Mouse (Mus musculus): ENCODE data around the gene Tnfaip1. TPM values are rescaled to one million over a fixed set of nuclear protein-coding genes. Genes with fewer than 3 reads are reported as not detected.

Tnfaip1 gene
- polyA plus RNA-seq, 1 experiment = 14.3 TPM

- no peak overlapping the region for H3K27ac ChIP-seq (ENCODE audit: control insufficient read depth, insufficient read depth, low read length)
- H3K4me1 ChIP-seq (replicated peaks; ENCODE audit: control insufficient read depth, insufficient read depth, low read length) = peaks cover 7% of the 10 kb centered on the region
- TF ChIP-seq CTCF (IDR thresholded peaks at IDR 0.05; ENCODE audit: borderline replicate concordance, control insufficient read depth, extremely low read depth, insufficient read depth, low read length, poor library complexity) (no peak), POLR2A (IDR thresholded peaks at IDR 0.05; ENCODE audit: control insufficient read depth, extremely low read depth, insufficient read depth, low read length, poor library complexity) (no peak)
- H3K4me3 ChIP-seq (ENCODE audit: control insufficient read depth, insufficient read depth, low read length) = no peak overlapping the region
- no peak for DNase-seq
- H3K27me3 ChIP-seq (ENCODE audit: control insufficient read depth, insufficient read depth, low read length) = no peaks in the 10 kb centered on the region
- no peaks in the 10 kb centered on the region for H3K36me3 ChIP-seq (ENCODE audit: control insufficient read depth, insufficient read depth, low read length)
- 89% methylated on average over 3 of the region's 3 CpGs for WGBS
Measured at GRCm38 (mm10) chr11:78555623-78556022, 19.5 kb upstream of the Tnfaip1 start.

- Histone ChIP-seq H3K4me1 (replicated peaks; ENCODE audit: control insufficient read depth, insufficient read depth, low read length) (peaks cover 14% of the 10 kb centered on the region), H3K27ac (ENCODE audit: control insufficient read depth, insufficient read depth, low read length) (no peak overlapping the region)
- 32% methylated on average over 6 of the region's 6 CpGs for WGBS
Measured at GRCm38 (mm10) chr11:78551059-78551398, 14.9 kb upstream of the Tnfaip1 start.

GRCm38 (mm10) chr11:78550168-78551058 is 14.3 kb upstream of the Tnfaip1 start, which contains the start of gene Tmem97:
Tmem97 (minus strand) TSS chr11:78550777.
- peak; percentile 94 for DNase-seq
- Histone ChIP-seq H3K4me3 (ENCODE audit: control insufficient read depth, insufficient read depth, low read length) (peak within 1 kb of the TSS; percentile 83), H3K27me3 (ENCODE audit: control insufficient read depth, insufficient read depth, low read length) (no peaks in the 10 kb centered on the region), H3K36me3 (ENCODE audit: control insufficient read depth, insufficient read depth, low read length) (no peaks in the 10 kb centered on the region), H3K27ac (ENCODE audit: control insufficient read depth, insufficient read depth, low read length) (no peak within 1 kb of the TSS), H3K4me1 (replicated peaks; ENCODE audit: control insufficient read depth, insufficient read depth, low read length) (peaks cover 14% of the 10 kb centered on the region)
- peak; percentile 45; the same call in 1 of the 2 replicates for TF ChIP-seq CTCF (IDR thresholded peaks at IDR 0.05; ENCODE audit: borderline replicate concordance, control insufficient read depth, extremely low read depth, insufficient read depth, low read length, poor library complexity)
- peak; percentile 52; the same call in 1 of the 2 replicates for TF ChIP-seq POLR2A (IDR thresholded peaks at IDR 0.05; ENCODE audit: control insufficient read depth, extremely low read depth, insufficient read depth, low read length, poor library complexity)
- under 1% methylated on average over 60 of the region's 60 CpGs for WGBS

More at GRCm38 (mm10) chr11:78551059-78551398, 14.9 kb upstream of the Tnfaip1 start:
- peak overlapping the region; percentile 33 for H3K4me3 ChIP-seq (ENCODE audit: control insufficient read depth, insufficient read depth, low read length)
- no peak for DNase-seq
- TF ChIP-seq POLR2A (IDR thresholded peaks at IDR 0.05; ENCODE audit: control insufficient read depth, extremely low read depth, insufficient read depth, low read length, poor library complexity) = no peak
- TF ChIP-seq CTCF (IDR thresholded peaks at IDR 0.05; ENCODE audit: borderline replicate concordance, control insufficient read depth, extremely low read depth, insufficient read depth, low read length, poor library complexity) = no peak
- no peaks in the 10 kb centered on the region for H3K27me3 ChIP-seq (ENCODE audit: control insufficient read depth, insufficient read depth, low read length)
- no peaks in the 10 kb centered on the region for H3K36me3 ChIP-seq (ENCODE audit: control insufficient read depth, insufficient read depth, low read length)

- peaks cover 14% of the 10 kb centered on the region for H3K4me1 ChIP-seq (replicated peaks; ENCODE audit: control insufficient read depth, insufficient read depth, low read length)
- no peak overlapping the region; the same call in 1 of the 2 replicates for H3K4me3 ChIP-seq (ENCODE audit: control insufficient read depth, insufficient read depth, low read length)
- no peak overlapping the region for H3K27ac ChIP-seq (ENCODE audit: control insufficient read depth, insufficient read depth, low read length)
- no peak for DNase-seq
- TF ChIP-seq CTCF (IDR thresholded peaks at IDR 0.05; ENCODE audit: borderline replicate concordance, control insufficient read depth, extremely low read depth, insufficient read depth, low read length, poor library complexity) (no peak), POLR2A (IDR thresholded peaks at IDR 0.05; ENCODE audit: control insufficient read depth, extremely low read depth, insufficient read depth, low read length, poor library complexity) (no peak)
- H3K27me3 ChIP-seq (ENCODE audit: control insufficient read depth, insufficient read depth, low read length) = no peaks in the 10 kb centered on the region
- no peaks in the 10 kb centered on the region for H3K36me3 ChIP-seq (ENCODE audit: control insufficient read depth, insufficient read depth, low read length)
- 6% methylated on average over 5 of the region's 5 CpGs for WGBS
Measured at GRCm38 (mm10) chr11:78549491-78549987, 13.4 kb upstream of the Tnfaip1 start.

- no peaks in the 10 kb centered on the region for H3K27me3 ChIP-seq (ENCODE audit: control insufficient read depth, insufficient read depth, low read length)
- no peak for DNase-seq
- no peaks in the 10 kb centered on the region for H3K36me3 ChIP-seq (ENCODE audit: control insufficient read depth, insufficient read depth, low read length)
- no peak overlapping the region for H3K27ac ChIP-seq (ENCODE audit: control insufficient read depth, insufficient read depth, low read length)
- peaks cover 14% of the 10 kb centered on the region for H3K4me1 ChIP-seq (replicated peaks; ENCODE audit: control insufficient read depth, insufficient read depth, low read length)
- WGBS = 85% methylated on average over 2 of the region's 2 CpGs
- TF ChIP-seq POLR2A (IDR thresholded peaks at IDR 0.05; ENCODE audit: control insufficient read depth, extremely low read depth, insufficient read depth, low read length, poor library complexity) (no peak), CTCF (IDR thresholded peaks at IDR 0.05; ENCODE audit: borderline replicate concordance, control insufficient read depth, extremely low read depth, insufficient read depth, low read length, poor library complexity) (no peak)
- H3K4me3 ChIP-seq (ENCODE audit: control insufficient read depth, insufficient read depth, low read length) = no peak overlapping the region
Measured at GRCm38 (mm10) chr11:78547718-78548460, 11.8 kb upstream of the Tnfaip1 start.

GRCm38 (mm10) chr11:78545181-78545580 is 9.0 kb upstream of the Tnfaip1 start:
- no peak for DNase-seq
- Histone ChIP-seq H3K36me3 (ENCODE audit: control insufficient read depth, insufficient read depth, low read length) (peaks cover 9% of the 10 kb centered on the region; the same call in 1 of the 2 replicates), H3K4me1 (replicated peaks; ENCODE audit: control insufficient read depth, insufficient read depth, low read length) (peaks cover 6% of the 10 kb centered on the region), H3K27me3 (ENCODE audit: control insufficient read depth, insufficient read depth, low read length) (no peaks in the 10 kb centered on the region), H3K27ac (ENCODE audit: control insufficient read depth, insufficient read depth, low read length) (no peak overlapping the region), H3K4me3 (ENCODE audit: control insufficient read depth, insufficient read depth, low read length) (no peak overlapping the region)
- TF ChIP-seq CTCF (IDR thresholded peaks at IDR 0.05; ENCODE audit: borderline replicate concordance, control insufficient read depth, extremely low read depth, insufficient read depth, low read length, poor library complexity) (no peak), POLR2A (IDR thresholded peaks at IDR 0.05; ENCODE audit: control insufficient read depth, extremely low read depth, insufficient read depth, low read length, poor library complexity) (no peak)
- WGBS = 46% methylated on average over 8 of the region's 8 CpGs

Data from thymus, adult 2 months (tissue).